Mouse (Mus musculus) urinary bladder, postnatal 14 days (tissue): ENCODE measurements around the gene Tmem217.
"Not testable (repeated sequence)": the region's sequence is repeated elsewhere in the genome, so short reads cannot be mapped to it uniquely, and the experiment has no call there.

Experiments
- DNase-seq: peaks from one replicate; pipeline ENCODE4 v3.0.0; 2021; ENCODE audit warnings: low spot score

Tmem217 gene

DNA sequence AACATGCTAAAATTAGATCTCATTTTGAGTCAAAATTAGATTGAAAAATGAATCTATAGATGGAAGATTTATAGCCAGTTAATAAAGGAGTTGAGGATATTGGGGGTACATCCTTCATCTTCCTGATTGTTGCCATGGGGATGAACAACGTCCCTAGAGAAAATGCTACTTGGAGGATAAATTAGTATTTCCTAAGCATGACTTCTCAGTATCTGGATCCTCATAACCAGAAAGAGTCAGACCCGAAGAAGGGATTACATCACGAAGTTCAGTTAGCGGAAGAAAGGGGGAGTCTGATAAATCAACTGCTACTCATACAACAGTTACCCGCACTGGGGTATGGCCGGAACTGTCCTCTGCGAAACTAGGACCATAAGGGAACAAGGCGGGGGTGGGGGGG, 3.2 kb downstream of the Tmem217 start:
- no peak for DNase-seq

DNA sequence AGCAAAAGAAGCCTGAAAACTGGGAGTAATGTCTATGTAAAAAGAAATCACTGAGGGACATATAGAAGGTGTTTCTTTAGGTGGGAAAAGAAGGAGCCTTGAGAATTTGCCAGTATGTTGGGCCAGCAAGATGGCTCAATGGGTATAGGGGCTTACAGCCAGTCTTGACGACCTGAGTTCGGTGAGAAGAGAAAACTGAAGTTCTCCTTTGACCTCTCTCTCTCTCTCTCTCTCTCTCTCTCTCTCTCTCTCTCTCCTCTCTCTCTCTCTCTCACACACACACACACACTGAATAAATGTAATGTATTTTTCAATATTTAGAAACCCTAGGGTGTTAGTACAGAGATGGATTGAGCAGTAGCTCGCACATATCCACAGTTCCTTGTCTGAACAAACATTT, 3.7 kb downstream of the Tmem217 start:
- DNase-seq: no peak

DNA sequence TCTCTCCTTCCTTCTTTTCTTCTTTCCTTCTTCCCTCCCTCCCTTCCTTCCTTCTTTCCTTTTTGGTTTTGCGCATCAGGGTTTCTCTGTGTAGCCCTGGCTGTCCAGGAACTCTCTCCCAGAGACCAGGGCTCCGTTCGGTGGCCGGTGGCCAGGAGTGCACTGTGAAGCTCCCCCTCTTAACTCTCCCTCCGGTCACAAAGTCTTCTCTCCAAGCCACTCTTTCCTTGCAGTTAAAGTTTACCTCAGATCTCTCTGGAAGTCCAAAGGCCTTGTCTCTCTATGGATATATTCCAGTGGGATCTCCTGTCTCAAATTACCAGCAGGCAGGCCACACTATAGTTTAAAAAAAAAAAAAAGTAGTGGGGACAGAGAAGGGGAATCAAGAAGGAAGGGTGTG, 6.9 kb downstream of the Tmem217 start:
- DNase-seq: no peak

DNA sequence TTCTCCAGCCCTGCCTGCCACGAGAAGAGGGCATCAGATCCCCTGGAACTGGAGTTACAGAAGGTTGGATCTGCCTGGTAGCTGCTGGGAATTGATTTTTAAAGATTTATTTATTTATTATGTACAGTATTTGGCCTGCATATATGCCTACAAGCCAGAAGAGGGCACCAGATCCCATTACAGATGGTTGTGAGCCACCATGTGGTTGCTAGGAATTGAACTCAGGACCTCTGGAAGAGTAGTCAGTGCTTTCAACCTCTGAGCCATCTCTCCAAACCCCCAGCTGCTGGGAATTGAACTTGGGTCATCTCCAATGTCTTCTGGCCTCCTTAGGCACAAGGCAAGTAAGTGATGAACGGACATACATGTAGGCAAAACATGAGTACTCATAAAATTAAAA, 8.1 kb downstream of the Tmem217 start:
- DNase-seq: no peak

DNA sequence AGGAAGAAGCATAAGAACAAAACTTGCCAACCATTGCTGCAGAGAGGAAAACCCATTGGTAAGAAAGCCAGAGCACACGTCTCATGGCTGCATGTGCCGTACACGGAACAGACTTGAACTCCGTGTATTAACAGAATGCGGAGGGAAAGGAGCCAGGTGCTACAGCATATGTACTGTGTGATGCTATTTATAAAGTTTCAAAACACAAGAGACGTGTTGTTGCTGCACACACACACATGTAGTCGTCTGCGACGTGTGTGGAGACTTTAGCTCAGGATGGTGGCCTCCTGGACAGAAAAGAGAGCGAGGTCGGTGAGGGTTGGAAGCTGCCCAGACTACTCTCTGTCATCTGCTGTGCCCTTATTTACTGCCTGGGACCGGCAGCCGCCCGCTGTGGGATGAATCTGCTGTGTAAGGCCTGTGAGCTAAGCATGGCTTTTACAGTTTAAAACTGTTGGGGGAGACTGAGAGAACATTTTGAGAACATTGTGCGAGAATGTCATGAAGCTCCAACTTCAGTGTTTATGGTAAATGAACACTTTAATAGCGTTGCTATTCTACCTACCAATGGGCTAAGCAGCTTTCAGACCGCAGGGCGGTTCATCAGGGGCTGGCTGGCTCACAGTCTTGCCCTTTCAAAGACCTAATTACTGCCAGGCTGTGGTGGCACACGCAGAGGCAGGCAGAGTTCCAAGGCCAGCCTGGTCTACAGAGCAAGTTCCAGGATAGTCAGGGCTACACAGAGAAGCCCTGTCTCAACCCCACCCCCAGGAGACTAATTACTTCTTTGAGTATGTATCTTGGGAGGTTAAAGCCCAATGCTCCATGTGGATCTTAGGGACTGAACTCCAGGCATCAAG, 9.1 kb downstream of the Tmem217 start:
- no peak for DNase-seq

DNA sequence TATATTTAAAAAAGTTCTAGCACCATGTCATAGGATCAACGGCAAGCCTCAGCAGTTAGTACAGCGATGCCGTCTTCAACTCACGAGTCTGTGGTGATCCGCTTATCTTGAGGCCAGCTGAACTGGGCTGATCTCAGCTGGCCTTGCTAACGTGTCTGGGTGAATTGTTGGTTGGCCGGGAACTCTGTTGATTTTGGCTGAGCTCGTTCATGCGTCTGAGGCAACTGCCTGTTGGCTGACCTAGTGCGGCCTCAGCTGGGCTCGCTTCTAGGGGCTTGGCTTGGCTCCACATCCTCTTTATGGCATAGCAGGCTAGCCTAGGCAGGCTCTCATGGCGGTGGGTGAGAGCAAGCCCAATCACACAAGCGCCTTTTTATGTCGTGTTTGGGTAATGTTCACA, 10.8 kb downstream of the Tmem217 start:
- DNase-seq: peak; percentile 70

DNA sequence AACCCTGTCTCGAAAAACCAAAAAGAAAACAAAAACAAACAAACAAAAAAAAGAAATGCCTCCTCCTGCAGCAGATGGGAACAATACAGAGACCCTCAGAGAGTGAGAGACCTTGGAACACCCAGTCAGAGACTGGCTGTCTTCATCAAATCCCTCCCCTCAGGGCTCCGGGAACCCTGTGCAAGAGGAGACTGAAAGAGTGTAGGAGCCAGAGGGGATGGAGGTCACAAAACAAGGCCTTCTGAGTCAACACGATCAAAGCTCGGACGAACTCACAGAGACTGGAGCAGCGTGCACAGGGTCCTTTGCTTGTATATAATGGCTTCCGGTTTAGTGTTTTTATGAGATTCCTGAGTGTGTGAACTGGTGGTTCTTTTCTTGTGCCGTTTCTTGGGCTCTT, 11.8 kb downstream of the Tmem217 start:
- no peak for DNase-seq

DNA sequence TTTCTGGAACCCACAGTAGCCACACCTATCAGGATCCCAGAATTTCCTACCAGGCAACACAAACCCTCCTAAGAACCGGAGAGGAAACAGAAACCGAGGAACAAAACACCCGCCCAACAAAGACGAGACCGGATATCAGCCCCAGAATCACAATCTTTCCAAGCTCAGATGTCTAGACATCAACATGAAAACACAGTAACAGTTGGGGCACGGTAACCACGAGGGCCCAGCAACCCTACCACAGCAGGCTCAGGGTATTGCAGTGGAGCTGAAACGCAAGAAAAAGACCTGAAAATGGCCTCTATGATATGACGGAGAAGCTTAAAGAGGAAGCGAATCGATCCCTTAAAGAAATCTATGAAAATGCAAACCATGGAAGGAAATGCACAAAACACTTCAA, 18.3 kb downstream of the Tmem217 start:
- DNase-seq: no peak

DNA sequence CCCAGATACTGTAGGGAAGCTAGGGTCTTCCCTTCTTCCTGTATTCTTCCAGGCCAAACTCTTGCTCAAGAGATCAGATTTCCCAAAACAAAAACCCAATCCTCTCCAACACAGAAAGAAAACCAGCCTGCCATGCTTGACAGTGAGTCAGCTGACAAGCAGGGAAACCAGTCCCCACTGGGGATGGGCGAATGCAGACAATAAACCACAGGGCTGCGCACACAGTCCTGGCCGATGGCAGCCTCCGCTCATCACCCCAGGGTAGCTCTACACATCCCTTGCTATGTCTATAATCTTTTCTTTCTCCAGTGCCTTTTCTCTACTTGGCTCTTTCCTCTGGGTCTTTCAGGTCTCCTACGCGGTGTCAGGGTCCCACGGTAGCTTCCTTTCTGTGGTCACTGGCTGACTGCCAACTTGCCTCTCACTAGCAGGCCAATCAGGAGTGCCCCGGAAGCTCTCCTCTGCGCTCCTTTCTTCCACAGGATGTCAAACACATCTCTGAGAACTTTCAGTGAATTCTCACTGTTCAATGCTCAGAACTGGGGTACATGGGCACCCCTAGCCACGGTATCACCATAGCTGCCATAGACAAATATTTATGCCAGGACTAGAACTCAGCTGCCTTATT, 20.3 kb downstream of the Tmem217 start:
- no peak for DNase-seq

DNA sequence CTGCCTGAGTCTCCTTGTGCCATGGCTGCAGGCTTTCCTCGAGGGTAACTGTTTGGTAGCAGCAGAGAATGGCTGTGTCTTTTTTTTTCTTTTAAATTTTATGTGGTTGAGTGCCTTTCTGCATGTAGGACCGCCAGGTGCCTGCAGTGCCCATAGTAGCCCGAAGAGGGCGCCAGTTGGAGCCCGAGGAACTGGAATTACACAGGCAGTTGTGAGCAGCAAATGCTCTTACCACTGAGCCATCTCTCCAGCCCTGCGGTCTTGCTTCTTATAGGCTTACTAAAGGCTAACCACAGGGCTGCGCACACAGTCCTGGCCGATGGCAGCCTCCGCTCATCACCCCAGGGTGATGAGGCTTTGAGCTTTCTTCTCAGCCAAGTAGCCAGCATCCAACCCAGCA, 20.9 kb downstream of the Tmem217 start:
- no peak for DNase-seq

DNA sequence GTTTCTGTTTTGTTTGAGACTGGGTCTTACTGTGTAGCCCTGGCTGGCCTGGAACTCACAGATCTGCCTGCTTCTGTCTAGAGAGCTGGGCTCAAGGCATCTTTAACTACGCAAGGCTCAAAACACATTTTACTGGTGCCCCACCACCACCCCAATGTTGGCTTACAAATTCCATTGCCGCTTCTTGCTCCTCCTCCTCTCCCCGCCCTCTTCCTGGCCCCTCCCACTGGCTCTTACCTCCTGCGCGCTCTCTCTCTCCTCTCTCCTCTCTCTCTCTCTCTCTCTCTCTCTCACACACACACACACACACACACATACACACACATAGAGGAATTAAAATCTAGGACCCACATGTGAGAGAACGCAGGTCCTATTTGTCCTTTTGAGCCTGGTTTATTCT, 21.7 kb downstream of the Tmem217 start:
- no peak for DNase-seq

DNA sequence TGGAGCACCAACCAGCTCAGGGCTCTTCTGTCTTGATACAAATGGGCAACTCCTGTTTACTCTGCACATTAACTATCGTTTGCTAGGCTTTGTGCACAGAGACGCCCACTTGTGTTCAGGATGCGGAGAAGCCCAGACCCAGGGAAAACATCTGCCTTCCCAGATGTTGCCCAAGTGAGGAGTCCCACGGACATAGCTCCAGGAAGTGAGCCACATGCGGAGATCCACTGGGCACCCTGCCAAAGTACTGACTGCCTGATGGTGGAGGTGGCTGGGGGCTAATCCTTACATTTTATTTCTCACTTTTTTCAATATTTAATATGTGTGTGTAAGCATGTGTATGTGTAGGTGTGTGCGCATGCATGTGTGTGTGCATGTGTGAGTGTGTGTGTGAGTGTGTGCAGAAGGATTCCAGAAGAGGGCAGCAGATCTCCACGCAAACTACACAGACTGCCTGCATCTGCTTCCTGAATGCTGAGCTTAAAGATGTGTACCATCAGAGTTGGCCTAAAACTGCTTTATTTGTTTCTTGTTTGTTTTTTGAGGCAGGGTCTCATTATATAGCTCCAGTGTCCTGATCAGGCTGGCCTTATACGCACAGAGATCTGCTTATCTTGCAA, 23.5 kb downstream of the Tmem217 start:
- DNase-seq: peak; percentile 31

DNA sequence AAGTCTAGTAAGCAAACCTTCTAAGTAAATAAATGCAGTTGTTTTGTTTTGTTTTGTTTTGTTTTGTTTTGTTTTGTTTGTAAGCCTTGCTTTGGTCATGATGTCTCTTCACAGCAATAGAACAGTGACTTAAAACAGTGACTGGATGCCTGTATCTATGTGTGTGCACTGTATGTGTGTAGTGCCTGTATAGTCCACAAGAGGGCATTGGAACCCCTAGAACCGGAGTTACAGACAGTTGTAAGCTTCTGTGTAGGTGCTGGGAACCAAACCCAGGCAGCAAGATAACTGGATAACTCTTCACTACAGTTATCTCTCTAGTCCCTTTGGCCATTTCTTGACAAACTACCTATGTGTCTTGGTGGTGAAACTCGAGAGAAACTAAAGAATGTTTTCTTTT, 26.6 kb downstream of the Tmem217 start:
- DNase-seq: no peak

DNA sequence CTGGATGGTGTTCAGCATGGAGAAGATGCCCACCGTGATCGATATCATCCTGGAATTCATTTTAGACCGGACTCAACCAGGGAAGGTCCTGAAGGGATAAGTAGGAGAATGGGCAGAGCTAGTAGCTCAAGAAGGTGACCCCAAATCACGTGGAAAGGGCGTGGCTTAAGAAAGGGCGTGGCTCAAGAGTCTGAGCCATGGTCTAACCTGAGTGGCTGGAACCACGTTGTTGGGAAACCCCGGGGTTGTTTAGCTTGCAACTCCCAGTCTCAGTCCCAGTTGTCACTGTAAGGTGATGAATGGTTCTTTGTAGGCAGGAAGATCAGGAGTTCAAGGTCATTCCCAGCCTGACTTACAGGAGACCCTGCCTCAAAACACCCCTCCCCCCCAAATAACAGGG, 32.5 kb downstream of the Tmem217 start:
- DNase-seq: no peak

DNA sequence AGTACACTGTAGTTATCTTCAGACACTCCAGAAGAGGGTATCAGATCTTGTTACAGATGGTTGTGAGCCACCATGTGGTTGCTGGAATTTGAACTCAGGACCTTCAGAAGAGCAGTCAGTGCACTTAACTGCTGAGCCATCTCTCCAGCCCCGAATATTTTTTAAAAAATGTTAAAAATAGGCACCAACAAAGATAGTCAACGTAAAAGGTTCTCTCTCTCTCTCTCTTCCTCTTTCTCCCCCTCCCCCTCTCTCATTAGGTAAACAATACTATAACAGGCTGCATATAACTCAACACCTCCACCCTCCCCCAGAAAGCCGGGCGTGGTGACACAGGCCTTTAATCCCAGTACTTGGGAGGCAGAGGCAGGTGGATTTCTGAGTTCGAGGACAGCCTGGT, 33.5 kb downstream of the Tmem217 start:
- not testable (repeated sequence) for DNase-seq

DNA sequence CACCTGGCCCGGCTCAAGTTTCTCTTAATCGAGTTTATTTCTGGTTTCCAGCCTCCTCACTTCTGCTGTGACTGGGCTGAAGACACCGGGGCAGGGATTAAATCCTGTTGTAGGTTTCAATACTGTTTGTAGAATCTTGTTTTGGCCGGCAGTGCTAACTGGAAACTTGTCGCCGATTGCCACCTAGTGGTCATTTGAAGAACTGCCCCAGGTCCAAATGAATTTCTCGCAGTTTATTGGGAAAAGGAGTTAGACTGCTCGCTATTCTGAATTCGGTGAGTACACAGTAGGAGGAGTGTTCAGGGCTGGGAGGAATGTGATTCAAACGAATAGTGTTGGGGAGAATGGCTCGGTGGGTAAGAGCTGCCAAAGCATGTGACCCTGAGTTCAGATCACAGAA, 37.8 kb downstream of the Tmem217 start:
- DNase-seq: peak; percentile 82

DNA sequence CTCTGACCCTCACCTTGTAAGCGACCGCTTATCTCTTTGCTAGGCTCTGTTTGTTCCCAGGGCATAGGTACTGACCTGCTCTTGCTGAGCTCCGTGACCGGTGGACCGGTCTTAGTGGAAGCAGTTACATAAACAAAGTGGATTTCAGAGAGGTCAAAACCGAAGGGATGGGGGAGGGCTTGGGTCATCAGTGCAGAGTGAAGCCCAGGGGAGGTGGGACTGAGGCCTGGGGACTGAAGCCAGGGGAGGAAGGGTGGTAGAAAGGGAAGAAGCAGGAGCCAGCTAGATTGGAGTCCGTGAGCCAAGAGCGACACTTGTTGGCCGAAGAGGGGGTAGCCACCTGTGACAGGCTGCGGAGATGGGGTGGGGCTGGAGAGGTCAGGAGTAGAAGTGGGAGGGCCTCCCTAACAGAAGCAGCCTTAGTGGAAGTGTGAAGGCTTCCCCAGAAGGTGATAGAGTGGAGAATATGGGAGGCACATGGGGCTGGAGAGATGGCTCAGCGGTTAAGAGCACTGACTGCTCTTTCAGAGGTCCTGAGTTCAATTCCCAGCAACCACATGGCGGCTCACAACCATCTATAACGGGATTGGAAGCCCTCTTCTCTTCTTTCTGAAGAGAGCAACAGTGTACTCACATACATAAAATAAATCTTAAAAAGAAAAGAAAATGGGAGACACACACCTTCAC, 39.0 kb downstream of the Tmem217 start:
- DNase-seq: peak; percentile 70

DNA sequence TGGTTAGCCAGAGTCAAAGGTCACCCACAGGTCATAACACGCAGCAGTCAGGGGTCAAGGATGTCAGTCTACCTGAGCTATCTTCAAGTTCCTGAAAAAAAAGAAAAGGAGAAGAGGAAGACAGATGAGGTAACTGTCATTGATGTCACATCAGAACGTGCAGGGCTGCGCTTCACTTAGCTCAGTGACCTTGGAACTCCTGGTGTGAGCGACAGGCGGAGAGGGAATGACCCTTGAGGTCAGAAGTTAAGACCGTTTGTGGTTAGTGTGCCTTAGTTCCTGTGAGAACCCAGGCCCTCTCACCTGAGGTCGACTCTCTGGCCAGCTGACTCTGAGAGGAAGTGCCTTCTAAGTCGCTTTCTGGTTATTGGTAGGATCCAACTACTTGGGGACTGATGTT, 41.5 kb downstream of the Tmem217 start:
- DNase-seq: no peak

DNA sequence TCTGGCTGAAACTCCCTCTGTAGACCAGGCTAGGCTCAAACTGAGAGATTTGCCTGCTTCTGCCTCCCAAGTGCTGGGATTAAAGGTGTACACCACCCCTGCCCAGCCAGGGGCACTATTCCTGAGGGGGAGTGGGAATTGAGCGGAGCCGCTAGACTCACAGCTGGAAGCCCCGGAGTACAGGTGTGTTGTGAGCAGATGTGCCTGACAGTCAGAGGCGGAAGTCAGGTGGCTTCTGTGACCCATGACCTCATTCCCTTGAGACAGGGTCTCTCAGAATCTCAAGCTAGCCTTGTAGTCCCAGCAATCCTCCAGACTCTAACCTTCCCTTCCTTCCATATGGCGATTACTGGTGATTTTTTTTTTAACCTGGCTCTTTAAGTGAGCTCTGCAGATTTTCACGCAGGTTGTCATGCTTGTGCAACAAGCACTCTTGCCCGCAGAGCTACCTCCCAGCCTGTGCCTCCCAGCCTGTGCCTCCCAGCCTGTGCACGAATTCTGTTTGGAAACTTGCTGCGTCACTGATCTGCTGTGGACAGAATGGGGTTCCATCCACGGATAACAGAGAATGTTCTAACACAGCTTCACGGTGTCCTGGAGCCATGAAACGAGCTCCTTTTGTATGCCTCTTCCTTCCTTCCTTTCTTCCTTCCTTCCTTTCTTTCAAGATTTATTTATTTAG, 43.1 kb downstream of the Tmem217 start:
- no peak for DNase-seq

DNA sequence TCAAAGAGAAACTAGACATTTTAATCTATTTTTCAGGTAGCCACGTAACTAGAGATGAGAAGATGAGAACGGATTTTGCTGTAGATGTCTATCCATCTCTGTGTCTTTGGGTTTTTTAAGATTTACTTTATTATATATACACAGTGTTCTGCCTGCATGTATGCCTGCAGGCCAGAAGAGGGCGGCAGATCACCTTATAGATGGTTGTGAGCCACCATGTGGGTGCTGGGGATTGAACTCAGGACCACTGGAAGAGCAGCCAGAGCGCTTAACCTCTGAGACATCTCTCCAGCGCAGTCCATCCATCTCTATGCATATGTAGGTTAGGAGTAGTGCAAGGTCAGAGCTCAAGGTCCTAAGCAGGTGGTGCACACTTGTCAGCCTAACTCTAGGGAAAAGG, 48.5 kb downstream of the Tmem217 start:
- DNase-seq: no peak

DNA sequence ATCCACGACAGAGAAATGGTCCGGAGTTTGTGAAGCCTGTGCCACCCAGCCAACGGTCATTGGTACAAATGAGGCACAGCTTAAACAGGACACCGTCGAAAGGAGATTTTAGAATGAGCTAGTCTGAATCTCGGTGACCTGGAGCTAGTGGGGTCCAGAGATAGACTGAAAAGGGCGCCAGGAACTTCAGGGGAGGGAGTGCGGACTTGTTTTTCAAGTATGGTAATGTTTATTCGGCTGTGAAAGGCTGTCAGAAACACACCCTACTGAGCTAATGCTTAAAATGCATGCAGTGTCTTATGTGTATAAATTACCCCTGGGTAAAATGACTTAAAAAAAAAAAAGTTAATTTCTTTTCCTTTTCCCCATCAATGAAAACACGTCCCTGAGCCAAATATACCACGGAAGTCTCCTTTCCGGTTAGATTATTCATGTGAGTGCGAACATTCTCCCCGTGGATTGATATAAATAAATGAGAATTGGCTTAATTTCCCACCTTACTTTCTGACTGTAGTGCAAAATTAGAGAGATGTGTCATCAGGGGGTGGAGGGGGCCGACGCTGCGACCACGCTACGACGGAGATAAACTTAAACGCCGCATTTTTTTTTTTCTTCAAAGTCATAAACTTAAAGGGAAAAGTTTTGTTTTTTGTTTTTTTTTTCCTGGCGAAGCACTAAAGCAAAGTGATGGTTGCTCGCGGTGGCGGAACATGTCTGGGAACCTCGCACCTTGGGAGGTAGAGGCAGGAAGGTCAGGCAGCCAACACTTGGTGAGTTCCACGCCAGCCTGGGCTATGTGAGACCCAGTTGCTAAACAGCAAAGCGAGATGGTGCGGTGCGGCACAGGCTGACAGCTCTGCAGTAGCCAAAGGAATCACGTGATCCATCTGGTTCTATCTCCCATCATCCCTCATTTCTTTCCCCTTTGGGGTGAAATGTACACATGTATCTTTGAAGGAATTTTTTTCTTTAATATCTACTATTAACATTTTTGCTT, 49.2 kb downstream of the Tmem217 start:
- DNase-seq: no peak
